Mouse (Mus musculus): ENCODE results near the gene Rgs7bp.

DNA sequence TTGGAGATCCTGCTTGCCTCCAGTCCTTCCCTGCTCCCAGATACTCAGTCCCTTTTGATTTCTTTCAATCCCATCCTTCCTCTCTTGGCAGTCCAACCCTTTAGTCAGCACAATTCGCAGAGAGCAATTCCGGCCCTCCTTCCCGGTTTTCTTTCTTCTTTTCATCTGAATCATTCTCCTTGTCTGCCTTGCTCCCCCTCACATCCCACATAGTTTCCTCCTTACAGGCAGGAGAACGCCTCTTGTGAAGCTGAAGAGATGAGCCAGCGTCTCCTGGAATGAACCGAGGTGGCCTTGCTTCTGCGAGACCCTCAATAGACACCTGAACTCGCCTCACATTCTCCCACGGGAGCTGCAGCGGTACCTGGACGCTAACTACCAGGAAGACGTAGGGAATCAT is 16.9 kb downstream of the Rgs7bp start:
- TF ChIP-seq CTCF (IDR thresholded peaks at IDR 0.05; ENCODE audit: control insufficient read depth, insufficient read depth, low read length) (no peak), POLR2A (IDR thresholded peaks at IDR 0.05; ENCODE audit: borderline replicate concordance, control insufficient read depth, low read depth, low read length) (no peak)

Measured in bone marrow, adult 2 months (tissue).